ENCODE assay signal across 8 mouse cellular contexts in genomic region chr19:37050643-37051345, GRCm38 (mm10).
DNase-seq lines count a peak whose midpoint lies in the region; ATAC-seq and TF ChIP-seq lines count a peak whose summit lies in the region.

No protein-coding gene starts in this region.

- H3K4me2 ChIP-seq in hindbrain, embryonic 12.5 days (replicated peaks): no peak overlapping the region
- no peak overlapping the region for H3K4me2 ChIP-seq in forebrain, embryonic 16.5 days (ENCODE audit: low read length)
- H3K4me2 ChIP-seq in midbrain, embryonic 14.5 days (ENCODE audit: low read length): no peak overlapping the region

- no peaks in the 10 kb centered on the region for H3K9me3 ChIP-seq in hindbrain, embryonic 10.5 days
- no peaks in the 10 kb centered on the region for H3K9me3 ChIP-seq in hindbrain, embryonic 12.5 days (replicated peaks)
- H3K9me3 ChIP-seq in ES-E14 (ENCODE audit: control insufficient read depth, insufficient read depth, low read depth, low read length): no peaks in the 10 kb centered on the region
- H3K9me3 ChIP-seq in forebrain, embryonic 16.5 days (ENCODE audit: control insufficient read depth, low read length): no peaks in the 10 kb centered on the region
- H3K9me3 ChIP-seq in midbrain, embryonic 14.5 days (ENCODE audit: control insufficient read depth, low read length): no peaks in the 10 kb centered on the region

- no peaks in the 10 kb centered on the region for H3K27me3 ChIP-seq in hindbrain, embryonic 10.5 days (ENCODE audit: insufficient read depth, poor library complexity, severe bottlenecking)
- H3K27me3 ChIP-seq in hindbrain, embryonic 12.5 days: no peaks in the 10 kb centered on the region
- no peaks in the 10 kb centered on the region for H3K27me3 ChIP-seq in forebrain, embryonic 16.5 days (replicated peaks; ENCODE audit: control insufficient read depth, insufficient read depth, low read length)
- H3K27me3 ChIP-seq in midbrain, embryonic 14.5 days (ENCODE audit: control insufficient read depth, insufficient read depth, low read length): no peaks in the 10 kb centered on the region

- WGBS in hindbrain, embryonic 10.5 days: 78% methylated on average over 4 of the region's 4 CpGs
- 75% methylated on average over 4 of the region's 4 CpGs for WGBS in hindbrain, embryonic 12.5 days
- WGBS in forebrain, embryonic 16.5 days: 77% methylated on average over 4 of the region's 4 CpGs
- WGBS in large intestine, adult 2 months: 66% methylated on average over 4 of the region's 4 CpGs
- WGBS in midbrain, embryonic 14.5 days: 73% methylated on average over 4 of the region's 4 CpGs

- H3K4me3 ChIP-seq in hindbrain, embryonic 10.5 days: no peak overlapping the region
- H3K4me3 ChIP-seq in hindbrain, embryonic 12.5 days: no peak overlapping the region
- H3K4me3 ChIP-seq in ES-E14 (ENCODE audit: insufficient read depth in 1 of 2, low read depth in 1 of 2, low read length in 2 of 2, poor library complexity in 1 of 2, severe bottlenecking in 1 of 2): no peak overlapping the region
- H3K4me3 ChIP-seq in forebrain, embryonic 16.5 days (replicated peaks; ENCODE audit: low read length): no peak overlapping the region
- H3K4me3 ChIP-seq in midbrain, embryonic 14.5 days (replicated peaks; ENCODE audit: low read depth, low read length): no peak overlapping the region

- peak; percentile 37 for DNase-seq in hindbrain, embryonic 10.5 days (ENCODE audit: low spot score)
- DNase-seq in ES-E14 (ENCODE audit: low read depth, low spot score): peak; percentile 52
- DNase-seq in c-Kit-positive CD71-positive TER-119-positive erythroid progenitor cells, embryonic 14.5 days (ENCODE audit: low spot score): peak; percentile 64
- peak; percentile 52 for DNase-seq in large intestine, adult 2 months (ENCODE audit: low read depth, low spot score)
- DNase-seq in midbrain, embryonic 14.5 days: peak; percentile 85
- DNase-seq in thymus, postnatal 4 days: peak; percentile 36

- in situ Hi-C loops in ES-E14 (cut with MboI; ENCODE audit: low sequenced_read_pairs in 2 of 2, unreplicated experiment in 2 of 2): loop anchor here in 1 of 2 experiments (25.0 kb wide), 1 partner anchor 212 kb away; no protein-coding TSS in a partner anchor

- no peaks in the 10 kb centered on the region for H3K36me3 ChIP-seq in hindbrain, embryonic 10.5 days
- H3K36me3 ChIP-seq in hindbrain, embryonic 12.5 days: no peaks in the 10 kb centered on the region
- no peaks in the 10 kb centered on the region for H3K36me3 ChIP-seq in ES-E14 (ENCODE audit: control insufficient read depth, insufficient read depth, low read length, poor library complexity, severe bottlenecking)
- H3K36me3 ChIP-seq in forebrain, embryonic 16.5 days (ENCODE audit: control insufficient read depth, insufficient read depth): peaks cover 2% of the 10 kb centered on the region; the same call in 1 of the 2 replicates
- no peaks in the 10 kb centered on the region for H3K36me3 ChIP-seq in midbrain, embryonic 14.5 days (ENCODE audit: control insufficient read depth, insufficient read depth, low read length)

- H3K4me1 ChIP-seq in hindbrain, embryonic 10.5 days (replicated peaks): no peaks in the 10 kb centered on the region
- H3K4me1 ChIP-seq in hindbrain, embryonic 12.5 days: no peaks in the 10 kb centered on the region
- H3K4me1 ChIP-seq in ES-E14 (ENCODE audit: control insufficient read depth in 2 of 2, insufficient read depth in 2 of 2, low read length in 2 of 2, poor library complexity in 1 of 2): no peaks in the 10 kb centered on the region
- H3K4me1 ChIP-seq in forebrain, embryonic 16.5 days (replicated peaks; ENCODE audit: control insufficient read depth, insufficient read depth, low read length): no peaks in the 10 kb centered on the region
- no peaks in the 10 kb centered on the region for H3K4me1 ChIP-seq in midbrain, embryonic 14.5 days (ENCODE audit: control insufficient read depth, insufficient read depth, low read length)

- H3K27ac ChIP-seq in hindbrain, embryonic 10.5 days: no peak overlapping the region
- H3K27ac ChIP-seq in hindbrain, embryonic 12.5 days: no peak overlapping the region
- no peak overlapping the region for H3K27ac ChIP-seq in ES-E14 (ENCODE audit: insufficient read depth, low read depth, low read length, poor library complexity, severe bottlenecking)
- no peak overlapping the region for H3K27ac ChIP-seq in forebrain, embryonic 16.5 days (ENCODE audit: low read length)
- no peak overlapping the region for H3K27ac ChIP-seq in midbrain, embryonic 14.5 days (replicated peaks; ENCODE audit: low read depth, low read length)

- no peak overlapping the region for H3K9ac ChIP-seq in hindbrain, embryonic 12.5 days
- no peak overlapping the region for H3K9ac ChIP-seq in ES-E14 (ENCODE audit: insufficient read depth, low read depth, low read length, poor library complexity, severe bottlenecking)
- H3K9ac ChIP-seq in forebrain, embryonic 16.5 days (replicated peaks; ENCODE audit: low read depth, low read length): no peak overlapping the region
- H3K9ac ChIP-seq in midbrain, embryonic 14.5 days (replicated peaks; ENCODE audit: low read length): no peak overlapping the region

- no peak for ATAC-seq in hindbrain, embryonic 12.5 days (ENCODE audit: low FRiP score)
- peak; percentile 59; the same call in 1 of the 2 replicates for ATAC-seq in forebrain, embryonic 16.5 days
- ATAC-seq in midbrain, embryonic 14.5 days (ENCODE audit: low FRiP score, low TSS enrichment): no peak

TF ChIP-seq in ES-E14, 5 proteins besides CTCF, POLR2A, EP300 and RAD21:
- no peak for TF ChIP-seq HCFC1 (IDR thresholded peaks at IDR 0.05; ENCODE audit: borderline replicate concordance, insufficient read depth, low read length)
- no peak for TF ChIP-seq ZNF384 (IDR thresholded peaks at IDR 0.05; ENCODE audit: low read depth, low read length)
- TF ChIP-seq CHD2 (IDR thresholded peaks at IDR 0.05; ENCODE audit: low read depth, low read length): no peak
- TF ChIP-seq ZC3H11A (IDR thresholded peaks at IDR 0.05; ENCODE audit: borderline replicate concordance, low read depth, low read length): peak; percentile 93
